Mouse (Mus musculus): ENCODE measurements around the gene Olfr698.
"Not testable (repeated sequence)": the region's sequence is repeated elsewhere in the genome, so short reads cannot be mapped to it uniquely, and the experiment has no call there.

Olfr698 gene

DNA sequence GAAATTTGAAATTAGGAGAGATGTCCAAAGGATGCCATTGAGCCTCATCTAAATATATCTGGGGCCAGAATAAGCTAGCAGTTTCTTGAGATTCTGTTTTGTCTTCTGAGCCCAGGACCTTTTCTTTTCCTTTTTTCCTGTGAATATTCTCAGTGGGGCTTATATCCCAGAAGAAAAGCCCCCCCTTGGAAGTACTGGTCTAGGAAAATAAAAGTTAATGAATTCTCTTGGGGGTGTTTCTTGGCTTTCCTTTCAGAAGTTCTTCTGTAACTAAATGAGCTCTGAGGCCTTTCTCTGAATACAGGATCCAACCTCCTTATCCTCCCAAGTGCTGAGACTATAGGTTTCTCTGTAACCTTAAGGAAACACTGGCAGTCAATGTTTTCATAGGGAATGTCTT is at the start of gene Olfr698:
Gene Olfr698 (minus strand): TSS at position 101 of the 400 bp plus-strand sequence.
- DNase-seq (ENCODE audit: low spot score in 2 of 2): no peak

DNA sequence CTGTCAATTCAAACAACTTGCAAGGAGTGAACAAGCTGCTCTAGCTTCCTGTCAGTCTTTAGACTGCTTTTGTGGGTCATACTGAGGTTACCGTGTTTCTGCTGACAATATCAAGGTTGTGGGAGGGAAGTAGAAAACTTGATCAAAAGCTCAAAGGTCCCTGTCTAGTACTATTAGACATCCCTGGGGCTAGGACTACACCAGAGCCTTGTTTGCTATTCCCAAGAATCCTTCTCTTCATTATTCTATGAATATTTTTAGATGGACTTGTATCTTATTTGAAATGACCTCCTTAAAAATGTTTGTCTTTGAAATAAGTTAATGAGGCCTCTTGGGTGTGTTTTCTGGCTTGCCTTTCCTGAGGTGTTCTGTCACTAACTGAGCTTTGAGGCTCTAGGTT is 37.9 kb upstream of the Olfr698 start, which contains the start of gene Olfr699:
Gene Olfr699 (minus strand): TSS at position 101 of the 400 bp plus-strand sequence.
- DNase-seq (ENCODE audit: low spot score in 2 of 2): no peak

DNA sequence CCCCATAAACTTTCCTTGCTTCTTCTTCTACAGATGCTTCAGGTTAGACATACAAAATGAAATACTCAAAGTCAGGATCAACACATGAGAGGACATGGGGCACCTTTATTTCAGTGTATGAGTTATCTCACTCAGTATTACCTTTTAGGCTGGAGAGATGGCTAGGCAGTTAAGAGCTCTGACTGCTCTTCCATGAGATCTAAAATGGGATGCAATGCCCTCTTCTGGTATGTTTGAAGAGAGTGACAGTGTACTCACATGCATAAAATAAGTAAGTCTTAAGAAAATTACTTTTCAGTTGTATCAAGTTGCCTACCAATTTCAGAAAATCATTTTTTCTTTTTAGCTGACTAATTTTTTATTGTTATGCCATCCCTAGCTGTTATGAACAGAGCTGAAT is 33.1 kb upstream of the Olfr698 start:
- DNase-seq (ENCODE audit: low spot score in 2 of 2): no peak

DNA sequence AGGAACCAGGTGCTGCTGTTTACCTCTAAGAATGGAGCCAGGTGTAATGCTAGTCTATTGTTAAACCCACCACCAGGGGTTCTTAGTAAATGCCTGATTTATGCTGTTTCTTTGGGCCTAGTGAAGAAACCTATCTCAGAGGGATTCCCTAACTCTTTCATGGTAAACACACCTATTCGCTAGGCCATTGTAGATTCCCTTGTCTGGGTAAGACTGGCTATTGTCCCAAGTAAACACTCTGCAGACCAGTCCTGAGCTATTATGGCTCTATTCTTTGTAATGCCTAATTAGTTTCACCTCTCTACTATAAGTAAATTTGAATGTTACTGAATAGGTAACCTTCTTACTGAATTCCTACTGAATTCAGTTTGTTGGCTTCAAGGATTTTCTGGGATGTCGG is 5.8 kb upstream of the Olfr698 start:
- not testable (repeated sequence) for DNase-seq (ENCODE audit: low spot score in 2 of 2)

DNA sequence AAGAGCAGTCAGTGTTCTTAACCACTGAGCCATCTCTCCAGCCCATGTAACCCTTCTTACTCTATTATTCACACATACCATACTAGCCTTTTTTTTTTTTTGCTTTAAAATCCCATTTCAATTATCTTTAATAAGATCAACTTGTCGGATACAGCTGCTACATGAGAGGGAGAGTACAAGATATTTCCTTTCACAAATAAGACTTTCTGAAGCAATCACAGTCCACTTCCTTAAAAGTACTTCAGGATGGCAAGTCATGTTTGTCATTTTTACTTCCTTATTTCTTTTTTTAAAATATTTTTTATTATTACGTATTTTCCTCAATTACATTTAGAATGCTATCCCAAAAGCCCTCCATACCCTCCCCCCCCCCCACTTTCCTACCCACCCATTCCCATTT is 3.6 kb upstream of the Olfr698 start:
- peak in 1 of 2 experiments; percentile 9 for DNase-seq (ENCODE audit: low spot score in 2 of 2)

DNA sequence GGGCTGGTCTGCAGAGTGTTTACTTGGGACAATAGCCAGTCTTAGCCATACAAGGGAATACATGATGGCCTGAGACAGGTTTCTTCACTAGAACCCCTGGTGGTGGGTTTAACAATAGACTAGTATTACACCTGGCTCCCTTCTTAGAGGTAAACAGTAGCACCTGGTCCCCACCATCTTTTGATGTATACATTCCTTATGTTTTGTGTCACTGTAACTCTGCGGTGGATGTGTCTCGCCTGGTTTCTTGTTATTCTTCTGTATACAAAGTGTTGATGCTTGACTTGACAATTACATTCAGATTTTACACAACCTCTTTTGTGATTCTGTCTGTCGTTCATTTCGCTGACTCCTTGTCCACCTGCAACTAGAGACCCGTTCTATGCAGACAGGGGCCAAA is 9.4 kb downstream of the Olfr698 start:
- DNase-seq (ENCODE audit: low spot score in 2 of 2): no peak

DNA sequence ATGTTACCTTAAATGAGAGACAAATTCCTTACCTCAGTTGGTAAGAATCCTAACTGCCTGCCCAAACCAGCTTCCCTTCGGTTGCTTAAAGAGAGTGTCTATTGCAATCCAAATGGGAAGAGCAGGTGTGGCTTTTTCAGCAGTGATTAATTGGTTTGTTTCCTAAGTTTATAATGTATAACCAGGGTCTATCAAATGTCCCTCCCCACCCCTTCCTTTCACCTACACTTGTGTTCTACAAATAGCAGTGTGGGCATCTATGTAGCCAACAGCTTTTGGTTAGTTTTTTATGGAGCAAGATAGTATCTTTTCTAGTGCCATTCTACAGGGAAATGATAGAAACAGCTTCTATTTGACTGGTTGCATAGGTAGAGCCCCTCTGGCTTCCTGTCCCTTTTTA is 12.9 kb downstream of the Olfr698 start, which contains the start of gene Olfr697:
Gene Olfr697 (minus strand): TSS at position 101 of the 400 bp plus-strand sequence.
- DNase-seq (ENCODE audit: low spot score in 2 of 2): no peak

DNA sequence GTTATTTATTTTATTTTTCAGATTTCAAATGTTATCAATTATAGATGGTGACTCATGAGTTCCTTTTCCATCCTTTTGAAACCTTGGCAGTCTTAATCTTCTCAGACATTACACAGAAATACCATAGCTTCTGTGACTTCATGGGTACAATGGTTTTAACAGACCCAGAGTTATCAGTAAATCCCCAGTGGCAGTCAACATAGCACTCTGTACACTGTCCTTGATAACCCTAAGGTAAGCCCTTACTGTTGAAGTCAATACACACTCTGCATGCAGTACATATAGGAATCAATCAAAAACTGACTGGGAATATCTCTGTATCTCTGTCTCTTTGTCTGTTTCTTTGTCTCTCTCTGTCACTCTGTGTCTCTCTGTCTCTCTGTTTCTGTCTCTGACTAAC is 18.2 kb downstream of the Olfr698 start:
- DNase-seq (ENCODE audit: low spot score in 2 of 2): no peak

DNA sequence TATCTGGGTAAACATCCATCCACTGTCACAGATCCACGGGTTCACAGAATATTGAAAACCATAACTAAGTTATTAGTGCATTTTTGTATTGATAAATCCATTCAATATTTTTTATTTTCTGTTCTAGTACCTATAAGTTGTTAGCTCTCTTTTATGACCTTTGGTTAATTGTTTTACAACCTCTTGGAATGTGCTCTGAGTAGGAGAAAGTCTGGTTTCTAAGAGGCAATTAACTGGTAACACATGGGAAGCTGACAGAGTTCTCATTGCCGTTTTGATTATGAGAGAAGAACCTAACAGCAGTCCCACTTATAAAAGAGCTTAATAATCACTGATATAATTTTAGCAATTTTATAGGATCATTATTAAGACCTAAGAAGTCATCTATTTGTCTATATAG is 21.5 kb downstream of the Olfr698 start:
- DNase-seq (ENCODE audit: low spot score in 2 of 2): no peak

DNA sequence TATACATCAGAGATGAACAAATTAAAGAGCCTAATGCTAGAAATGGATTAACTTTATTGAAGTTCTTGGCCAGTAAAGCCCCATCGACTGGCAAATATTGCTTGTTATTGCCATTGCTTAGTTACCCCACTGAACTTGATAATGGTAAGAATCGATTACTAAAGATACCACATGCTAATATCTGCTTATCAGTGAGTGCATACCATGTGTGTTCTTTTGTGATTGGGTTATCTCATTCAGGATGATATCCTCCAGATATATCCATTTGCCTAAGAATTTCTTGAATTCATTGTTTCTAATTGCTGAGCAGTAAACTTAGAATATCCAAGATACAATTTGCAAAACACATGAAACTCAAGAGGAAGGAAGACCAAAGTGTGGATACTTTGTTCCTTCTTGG is 29.5 kb downstream of the Olfr698 start:
- DNase-seq (ENCODE audit: low spot score in 2 of 2): not testable (repeated sequence)

DNA sequence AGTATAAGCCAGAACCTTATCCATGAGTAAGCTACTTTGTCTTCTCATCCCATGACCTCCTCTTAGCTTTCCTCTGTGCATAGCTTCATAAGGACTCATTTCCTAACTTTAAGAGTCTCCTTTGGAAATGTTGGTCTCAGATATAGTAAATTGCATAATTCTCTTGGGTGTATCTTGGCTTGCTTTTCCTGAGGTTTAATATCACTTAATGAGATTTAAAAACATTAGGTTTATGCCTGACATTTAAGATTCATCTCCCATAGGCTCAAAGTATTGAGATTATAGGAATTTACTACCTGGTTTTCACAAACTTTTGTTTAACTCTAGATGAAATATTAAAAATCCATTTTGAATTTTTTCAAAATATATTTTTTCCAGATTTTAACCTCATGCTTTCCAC is 38.9 kb downstream of the Olfr698 start, which contains the start of gene Olfr695:
Gene Olfr695 (minus strand): TSS at position 101 of the 400 bp plus-strand sequence.
- no peak for DNase-seq (ENCODE audit: low spot score in 2 of 2)

DNA sequence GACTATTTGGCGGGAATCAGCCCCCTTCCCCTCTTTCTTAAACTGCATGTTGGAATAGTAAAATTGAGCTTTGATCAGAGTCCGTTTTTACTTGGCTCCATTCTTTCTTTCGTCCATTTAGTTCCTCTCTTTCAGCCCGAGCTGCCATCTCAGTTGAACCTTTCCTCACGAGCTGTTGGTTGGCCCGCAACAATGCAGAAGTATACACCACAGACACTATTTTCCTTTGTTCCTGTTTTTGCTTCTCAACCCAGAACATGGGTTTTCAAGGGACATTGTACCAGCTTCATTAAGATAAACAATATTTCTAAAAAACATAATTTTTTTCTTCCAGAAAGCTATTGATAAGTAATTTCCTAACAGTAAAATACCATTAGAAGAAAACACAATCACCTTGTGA is 43.7 kb downstream of the Olfr698 start:
- no peak for DNase-seq (ENCODE audit: low spot score in 2 of 2)

DNA sequence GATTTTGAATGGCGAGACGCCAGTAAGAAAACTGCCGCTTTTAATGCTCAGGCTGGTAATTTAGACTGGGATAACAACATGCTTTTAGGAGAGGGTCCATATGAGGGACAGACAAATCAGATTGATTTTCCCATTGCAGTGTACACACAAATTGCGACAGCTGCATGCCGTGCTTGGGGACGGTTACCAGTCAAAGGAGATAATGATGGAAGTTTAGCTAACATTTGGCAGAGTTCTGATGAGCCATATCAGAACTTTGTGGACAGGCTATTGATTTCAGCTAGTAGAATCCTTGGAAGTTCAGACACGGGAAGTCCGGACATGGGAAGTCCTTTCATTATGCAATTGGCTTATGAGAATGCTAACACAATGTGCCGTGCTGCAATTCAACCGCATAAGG is 47.5 kb downstream of the Olfr698 start:
- not testable (repeated sequence) for DNase-seq (ENCODE audit: low spot score in 2 of 2)

Data from heart, adult 9 months (tissue).